Mouse (Mus musculus) cerebellum, adult 2 months (tissue): Measurements from ENCODE around the gene Slc24a2. TPM values are rescaled to one million over a fixed set of nuclear protein-coding genes. Genes with fewer than 3 reads are reported as not detected.

ENCODE experiments used
- DNase-seq, 2 experiments: peaks; one replicate each; pipeline ENCODE4 v3.0.0; 2021
- H3K27ac ChIP-seq: fragments of 200-500 bp; 2 replicates; pipeline ENCODE4 v1.5.1; 2012; ENCODE audit warnings: low read length, control low read depth, inconsistent platforms; ENCODE audit not compliant: insufficient read depth
- H3K27me3 ChIP-seq: fragments of 200-500 bp; 2 replicates; pipeline ENCODE4 v1.6.1; 2012; ENCODE audit warnings: inconsistent platforms, mild to moderate bottlenecking, low read length, moderate library complexity; ENCODE audit not compliant: control insufficient read depth, insufficient read depth
- H3K4me1 ChIP-seq: fragments of 200-500 bp; 2 replicates; pipeline ENCODE4 v1.6.1; 2011; ENCODE audit warnings: low read length; ENCODE audit not compliant: control insufficient read depth, insufficient read depth
- H3K4me3 ChIP-seq: fragments of 200-500 bp; replicated peaks from 2 replicates; pipeline ENCODE3; 2011; ENCODE audit warnings: mild to moderate bottlenecking, low read depth, low read length, control low read depth; ENCODE audit not compliant: insufficient read depth
- CTCF ChIP-seq: fragments of 200-500 bp; IDR thresholded peaks from 2 replicates; pipeline ENCODE4 v1.5.1; 2011; ENCODE audit warnings: low read depth, mild to moderate bottlenecking, control low read depth, low read length, moderate library complexity, borderline replicate concordance; ENCODE audit not compliant: insufficient read depth
- POLR2A ChIP-seq: fragments of 200-500 bp; IDR thresholded peaks from 2 replicates; pipeline ENCODE4 v1.6.1; 2011; ENCODE audit warnings: low read length, control low read depth, borderline replicate concordance; ENCODE audit not compliant: insufficient read depth
- WGBS: fragments of 180-500 bp; shearing (Covaris S2); methylation state at CpG from one replicate; pipeline ENCODE4 v1.1.7; 2018; 5-methylcytosine and 5-hydroxymethylcytosine counted together
- polyA plus RNA-seq: library from polyadenylated mRNA; depleted of rRNA; stranded (reverse); fragments of >200 nt; gene quantifications from 2 replicates; pipeline ENCODE4 v1.2.3, GENCODE M21; 2012; rRNA removed

The Slc24a2 gene
- polyA plus RNA-seq: 82.1 and 83.2 TPM in 2 replicates

GRCm38 (mm10) chr4:87229960-87230551, at the start of gene Slc24a2:
Gene Slc24a2 (minus strand): TSS chr4:87230477.
- WGBS: under 1% methylated on average over 61 of the region's 62 CpGs
- H3K27ac ChIP-seq: peak within 1 kb of the TSS; percentile 20; the same call in 1 of the 2 replicates
- peak within 1 kb of the TSS; percentile 75 for H3K4me3 ChIP-seq
- TF ChIP-seq POLR2A (no peak), CTCF (no peak)
- peak; percentile 68 to 75 for DNase-seq
- H3K4me1 ChIP-seq: no peaks in the 10 kb centered on the region
- no peaks in the 10 kb centered on the region; the same call in 1 of the 2 replicates for H3K27me3 ChIP-seq

- no peak for DNase-seq
- no peak overlapping the region for H3K27ac ChIP-seq
- H3K4me3 ChIP-seq: no peak overlapping the region
- no peak for TF ChIP-seq POLR2A
- no peak for TF ChIP-seq CTCF
- 82% methylated on average over 1 of the region's 1 CpGs for WGBS
- no peaks in the 10 kb centered on the region for H3K27me3 ChIP-seq
- H3K4me1 ChIP-seq: no peaks in the 10 kb centered on the region
Measured at GRCm38 (mm10) chr4:87274825-87275224, 44.5 kb upstream of the Slc24a2 start.

- Histone ChIP-seq H3K4me3 (no peak overlapping the region), H3K4me1 (no peaks in the 10 kb centered on the region), H3K27me3 (no peaks in the 10 kb centered on the region), H3K27ac (no peak overlapping the region)
- DNase-seq: no peak
- WGBS: 40% methylated on average over 2 of the region's 2 CpGs
- TF ChIP-seq POLR2A (no peak), CTCF (no peak)
Measured at GRCm38 (mm10) chr4:87274276-87274675, 44.0 kb upstream of the Slc24a2 start.

GRCm38 (mm10) chr4:87273476-87273875, 43.2 kb upstream of the Slc24a2 start:
- no peaks in the 10 kb centered on the region for H3K27me3 ChIP-seq
- 75% methylated on average over 3 of the region's 3 CpGs for WGBS
- no peak for TF ChIP-seq CTCF
- TF ChIP-seq POLR2A: no peak
- H3K4me3 ChIP-seq: no peak overlapping the region
- H3K27ac ChIP-seq: no peak overlapping the region
- no peaks in the 10 kb centered on the region for H3K4me1 ChIP-seq
- no peak for DNase-seq

GRCm38 (mm10) chr4:87229224-87229959, 885 bp downstream of the Slc24a2 start:
- DNase-seq: peak in 1 of 2 experiments; percentile 29
- WGBS: 9% methylated on average over 14 of the region's 14 CpGs
- Histone ChIP-seq H3K27me3 (no peaks in the 10 kb centered on the region; the same call in 1 of the 2 replicates), H3K4me1 (no peaks in the 10 kb centered on the region), H3K27ac (peak overlapping the region; percentile 20; the same call in 1 of the 2 replicates), H3K4me3 (peak overlapping the region; percentile 75)
- TF ChIP-seq CTCF: no peak
- TF ChIP-seq POLR2A: no peak

GRCm38 (mm10) chr4:87221586-87221985, 8.7 kb downstream of the Slc24a2 start:
- Histone ChIP-seq H3K4me1 (no peaks in the 10 kb centered on the region; the same call in 1 of the 2 replicates), H3K27me3 (no peaks in the 10 kb centered on the region; the same call in 1 of the 2 replicates), H3K27ac (no peak overlapping the region), H3K4me3 (no peak overlapping the region)
- DNase-seq: no peak
- no peak for TF ChIP-seq CTCF
- no peak for TF ChIP-seq POLR2A
- 69% methylated on average over 2 of the region's 2 CpGs for WGBS

GRCm38 (mm10) chr4:87218196-87218595, 12.1 kb downstream of the Slc24a2 start:
- H3K27me3 ChIP-seq: no peaks in the 10 kb centered on the region
- peak; percentile 27 to 50 for DNase-seq
- no peak overlapping the region; the same call in 1 of the 2 replicates for H3K27ac ChIP-seq
- no peak overlapping the region for H3K4me3 ChIP-seq
- H3K4me1 ChIP-seq: no peaks in the 10 kb centered on the region; the same call in 1 of the 2 replicates
- 43% methylated on average over 5 of the region's 5 CpGs for WGBS
- TF ChIP-seq POLR2A: no peak

GRCm38 (mm10) chr4:87211344-87211978, 18.8 kb downstream of the Slc24a2 start:
- DNase-seq: no peak
- H3K4me1 ChIP-seq: no peaks in the 10 kb centered on the region
- TF ChIP-seq POLR2A: no peak
- no peak for TF ChIP-seq CTCF
- H3K4me3 ChIP-seq: no peak overlapping the region
- WGBS: 84% methylated on average over 6 of the region's 6 CpGs
- no peak overlapping the region for H3K27ac ChIP-seq
- H3K27me3 ChIP-seq: no peaks in the 10 kb centered on the region
